Mouse (Mus musculus) urinary bladder, adult 18-20 months (tissue): ENCODE results near the gene Arfgap3.
"Not testable (repeated sequence)": the region's sequence is repeated elsewhere in the genome, so short reads cannot be mapped to it uniquely, and the experiment has no call there.

Source experiments
- DNase-seq, 2 experiments: peaks; one replicate each; pipeline ENCODE4 v3.0.0; 2022; ENCODE audit warnings: low spot score in 2 of 2, mixed read lengths in 2 of 2

The Arfgap3 gene

DNA sequence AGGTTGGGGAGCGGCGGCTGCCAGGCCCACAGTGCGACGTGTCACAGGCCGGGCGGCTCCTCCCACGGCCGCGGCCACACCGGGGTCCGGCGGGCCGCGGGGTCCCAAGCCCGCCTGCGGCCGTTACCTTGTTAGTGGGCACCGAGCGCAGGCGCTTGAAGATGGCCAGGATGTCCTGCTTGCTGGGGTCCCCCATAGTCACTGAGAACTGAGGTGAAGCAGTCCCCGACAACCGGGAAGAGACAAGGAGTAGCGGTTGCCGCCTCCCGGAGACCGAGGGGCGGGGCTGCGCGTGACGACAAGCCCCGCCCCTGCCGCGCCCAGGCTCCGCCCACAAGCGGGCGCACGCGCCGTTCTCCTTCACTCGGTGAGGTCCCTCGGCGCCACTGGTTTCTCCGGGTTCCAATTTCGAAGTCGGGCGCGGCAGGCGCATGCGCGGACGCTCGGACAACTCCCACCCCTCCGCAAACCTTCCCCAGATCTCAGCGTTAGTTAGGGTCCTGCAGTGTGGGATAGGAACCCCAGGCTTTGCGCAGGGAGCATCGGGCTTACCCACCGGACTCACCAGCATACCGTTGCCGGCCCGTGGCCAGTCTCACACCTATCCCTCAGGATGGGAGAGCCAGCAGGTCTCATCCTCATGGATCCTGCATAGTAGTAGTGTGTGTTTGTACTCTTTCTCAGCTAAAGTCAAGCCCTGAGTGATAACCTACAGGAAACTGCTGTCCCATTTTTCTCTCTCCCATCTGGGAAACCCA is at the start of gene Arfgap3:
Gene Arfgap3 (minus strand): TSS at position 294 of the 758 bp plus-strand sequence.
- peak; percentile 94 to 95 for DNase-seq

DNA sequence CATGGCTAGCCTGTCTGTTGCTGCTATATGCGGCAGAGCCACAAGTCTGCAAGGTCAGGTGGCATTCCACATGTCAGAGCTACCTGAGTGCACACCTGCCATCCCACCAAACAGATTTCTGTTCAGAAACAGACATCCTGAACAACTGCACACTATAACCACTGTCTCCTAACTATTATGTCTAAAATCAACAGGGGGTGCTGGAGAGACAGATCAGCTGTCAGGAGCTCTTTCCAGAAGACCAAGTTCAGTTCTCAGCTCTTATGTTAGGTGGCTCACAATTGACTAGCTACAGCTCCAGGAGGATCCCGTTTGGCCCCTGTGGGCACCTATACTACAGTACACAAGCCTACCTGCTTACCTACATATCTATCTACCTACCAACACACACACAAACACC is 42.7 kb upstream of the Arfgap3 start:
- DNase-seq, result no peak

DNA sequence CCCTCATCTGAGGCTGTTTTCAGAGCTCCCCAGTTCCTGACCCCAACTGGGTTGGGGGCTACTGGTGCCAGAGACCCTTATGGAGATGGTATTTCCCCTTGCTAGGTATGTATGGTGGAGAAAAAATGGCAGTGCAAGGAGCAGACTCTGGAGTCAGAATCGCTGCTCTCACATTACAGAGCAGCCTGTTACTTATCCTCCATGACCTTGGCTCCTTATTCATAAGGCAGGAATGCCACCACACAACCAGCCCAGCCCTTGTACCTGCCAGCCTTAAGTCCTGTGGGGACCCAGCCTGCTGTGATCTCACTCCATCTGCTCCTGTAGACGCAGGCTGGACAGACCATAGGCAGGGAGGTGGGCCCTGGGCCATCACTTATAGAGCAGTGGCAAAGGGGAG is 37.9 kb upstream of the Arfgap3 start:
- peak in 1 of 2 experiments; percentile 31 for DNase-seq

DNA sequence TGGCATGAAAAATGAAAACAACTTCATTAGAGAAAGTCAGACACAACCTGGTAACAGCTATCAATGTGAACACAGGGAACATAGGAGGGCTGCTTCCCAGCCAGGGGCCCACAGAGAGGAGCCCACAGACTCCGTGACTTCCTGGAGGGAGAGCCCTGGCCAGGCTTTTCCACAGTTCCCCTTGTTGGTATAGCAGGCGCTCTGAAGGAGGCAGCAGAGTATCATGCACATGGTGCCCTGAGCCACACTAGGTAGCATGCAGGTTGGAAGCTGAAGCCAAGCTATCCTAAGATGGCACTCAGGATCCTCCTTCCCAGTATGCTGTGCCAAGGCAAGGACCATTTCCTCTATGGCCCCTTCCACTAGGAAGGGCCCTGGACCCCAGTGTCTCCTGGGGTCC is 33.6 kb upstream of the Arfgap3 start:
- DNase-seq, result no peak

DNA sequence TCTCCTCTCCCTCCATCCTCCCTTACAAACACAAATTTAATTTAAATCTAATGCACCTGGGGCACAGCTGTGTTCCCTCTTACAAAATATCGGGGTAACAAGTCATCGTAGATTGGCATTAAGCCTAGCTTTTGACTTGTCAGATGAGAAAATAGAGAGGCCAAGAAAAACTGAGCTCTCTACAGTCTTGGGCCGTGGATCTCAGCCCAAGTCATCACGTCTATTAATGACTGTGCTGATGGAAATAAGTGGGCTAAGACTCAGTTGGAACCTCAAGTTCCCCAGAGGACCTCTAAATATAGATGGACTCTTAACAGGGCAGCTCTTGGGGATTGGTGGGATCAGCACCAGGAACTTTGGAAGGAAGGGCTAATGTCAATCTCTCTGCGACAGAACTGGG is 33.1 kb upstream of the Arfgap3 start:
- no peak for DNase-seq

DNA sequence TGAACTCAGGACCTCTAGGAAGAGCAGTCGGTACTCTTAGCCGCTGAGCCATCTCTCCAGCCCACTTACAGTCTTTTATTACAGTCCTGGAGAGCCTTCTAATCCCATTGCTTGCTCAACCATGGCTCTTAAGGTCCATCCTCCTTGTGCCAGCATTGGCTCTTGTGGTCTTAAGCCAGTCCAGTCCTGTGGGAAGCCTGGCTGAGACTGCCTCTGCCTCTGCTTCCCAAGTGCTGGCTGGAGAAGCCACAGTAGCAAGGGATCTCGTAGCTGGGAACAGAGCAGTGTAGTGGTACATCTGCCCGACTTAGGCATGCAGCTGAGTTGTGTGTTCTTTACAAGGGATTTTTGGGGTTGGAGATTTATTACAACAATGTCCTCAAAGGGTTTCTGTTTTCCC is 32.4 kb upstream of the Arfgap3 start:
- DNase-seq, result no peak

DNA sequence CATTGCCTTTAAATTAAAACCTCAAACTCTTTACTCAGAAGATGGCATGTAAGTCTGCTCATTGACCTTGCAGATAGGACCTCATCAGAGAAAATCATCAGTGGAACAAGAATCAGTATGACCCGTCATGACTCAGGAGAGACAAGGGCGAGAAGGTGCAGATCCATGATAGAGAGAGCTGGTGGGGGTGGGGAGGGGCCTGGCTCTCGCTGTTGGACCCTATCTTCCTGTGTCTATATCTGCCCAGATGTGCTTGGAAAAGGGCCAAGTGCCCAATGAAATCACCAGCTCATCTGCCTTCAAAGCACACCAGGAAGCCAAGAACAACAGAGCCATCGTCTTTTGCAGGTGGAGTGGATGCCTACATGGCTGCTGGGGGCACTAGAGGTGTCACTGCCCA is 27.1 kb upstream of the Arfgap3 start:
- DNase-seq, result no peak

DNA sequence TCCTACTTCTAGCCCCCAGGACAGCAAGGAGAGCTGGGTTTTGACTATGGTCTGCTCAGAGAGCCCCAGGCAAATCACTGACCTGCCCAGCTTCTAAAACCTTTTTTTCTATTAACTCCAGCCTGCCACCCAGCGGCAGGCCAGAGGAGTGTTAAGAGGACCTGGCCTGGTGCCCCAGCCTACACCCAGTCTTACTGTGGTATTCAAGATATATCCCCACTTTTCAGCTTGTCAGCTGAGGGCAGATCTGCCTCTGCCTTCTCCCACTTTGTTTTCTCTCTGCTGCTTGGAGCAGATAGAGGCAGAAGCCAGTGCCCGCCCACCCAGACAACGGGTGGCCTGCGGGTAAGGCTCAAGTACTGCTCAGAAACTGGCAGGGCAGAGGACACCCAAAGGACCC is 25.1 kb upstream of the Arfgap3 start:
- DNase-seq, result peak; percentile 62 to 68

DNA sequence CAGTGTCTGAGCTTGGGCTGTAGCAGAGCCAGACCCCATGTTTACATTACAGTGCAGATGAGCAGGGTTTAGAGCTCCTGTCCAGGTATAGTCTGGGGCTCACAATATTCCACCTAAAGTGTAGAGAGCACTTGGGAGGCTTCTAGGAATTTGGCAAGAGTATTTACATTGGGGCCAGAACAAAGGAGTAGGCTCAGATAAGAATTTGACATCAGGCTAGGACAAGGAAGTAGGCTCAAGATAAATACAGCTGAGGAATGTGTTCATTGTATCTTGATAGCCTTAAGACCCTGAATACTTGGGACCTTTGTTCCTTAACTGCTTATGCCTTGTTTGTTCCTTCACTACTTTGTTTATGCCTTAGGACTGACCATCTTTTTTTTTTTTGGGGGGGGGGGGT is 24.0 kb upstream of the Arfgap3 start:
- no peak for DNase-seq

DNA sequence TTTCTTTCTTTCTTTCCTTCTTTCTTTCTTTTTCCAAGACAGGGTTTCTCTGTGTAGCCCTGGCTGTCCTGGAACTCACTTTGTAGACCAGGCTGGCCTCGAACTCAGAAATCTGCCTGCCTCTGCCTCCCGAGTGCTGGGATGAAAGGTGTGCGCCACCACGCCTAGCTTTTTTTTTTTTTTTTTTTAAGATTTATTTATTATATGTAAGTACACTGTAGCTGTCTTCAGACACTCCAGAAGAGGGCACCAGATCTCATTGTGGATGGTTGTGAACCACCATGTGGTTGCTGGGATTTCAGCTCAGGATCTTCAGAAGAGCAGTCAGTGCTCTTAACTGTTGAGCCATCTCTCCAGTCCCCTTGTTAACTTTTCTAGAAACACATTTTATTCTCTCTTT is 18.7 kb upstream of the Arfgap3 start:
- not testable (repeated sequence) for DNase-seq

DNA sequence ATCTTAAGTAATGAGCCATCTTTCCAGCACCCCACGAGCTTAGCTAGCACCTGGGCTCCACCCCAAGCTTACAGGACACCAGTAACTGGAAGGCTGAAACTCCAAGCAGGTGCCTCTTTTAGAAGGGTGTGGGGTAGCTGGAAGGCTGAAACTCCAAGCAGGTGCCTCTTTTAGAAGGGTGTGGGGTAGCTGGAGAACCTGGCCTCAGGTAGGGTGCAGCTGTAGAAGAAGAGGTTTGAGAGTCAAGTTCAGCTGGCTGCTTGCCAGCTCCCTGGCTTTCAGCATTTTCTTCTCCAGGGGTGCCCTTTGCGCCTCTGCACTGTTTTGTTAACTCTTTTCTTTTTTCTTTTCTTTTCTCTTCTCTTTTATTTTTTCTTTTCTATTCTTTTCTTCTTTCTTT is 18.2 kb upstream of the Arfgap3 start:
- no peak for DNase-seq

DNA sequence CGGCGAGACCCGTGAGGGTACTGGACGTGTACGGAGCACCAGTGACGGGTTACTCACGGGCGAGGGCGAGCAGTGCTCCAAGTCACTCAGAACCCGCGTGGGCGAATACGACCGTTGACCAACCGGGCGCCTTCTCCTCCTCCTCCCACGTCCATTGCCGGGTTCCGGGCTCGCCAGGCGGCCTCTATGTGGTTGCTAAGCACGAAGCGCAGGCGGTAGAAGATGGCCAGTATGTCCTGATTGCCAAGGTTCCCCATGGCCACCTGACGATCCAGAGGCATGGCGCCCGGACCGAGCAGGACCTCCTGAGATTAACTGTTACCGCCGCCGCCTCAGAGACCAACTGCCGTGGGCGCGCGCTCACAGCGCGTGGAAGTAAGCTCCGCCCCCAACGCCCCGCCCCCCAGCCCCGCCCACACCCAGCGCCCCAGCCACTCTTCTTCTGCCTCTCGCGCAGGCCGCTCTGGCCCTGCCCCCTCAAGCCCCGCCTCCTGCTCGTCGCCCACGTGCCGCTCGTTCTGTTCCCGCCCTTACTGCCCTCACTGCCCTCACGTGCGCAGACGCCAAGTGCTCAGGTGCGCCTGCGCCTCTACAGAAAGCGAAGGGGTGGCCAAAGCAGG is 17.0 kb upstream of the Arfgap3 start:
- peak; percentile 75 to 83 for DNase-seq

DNA sequence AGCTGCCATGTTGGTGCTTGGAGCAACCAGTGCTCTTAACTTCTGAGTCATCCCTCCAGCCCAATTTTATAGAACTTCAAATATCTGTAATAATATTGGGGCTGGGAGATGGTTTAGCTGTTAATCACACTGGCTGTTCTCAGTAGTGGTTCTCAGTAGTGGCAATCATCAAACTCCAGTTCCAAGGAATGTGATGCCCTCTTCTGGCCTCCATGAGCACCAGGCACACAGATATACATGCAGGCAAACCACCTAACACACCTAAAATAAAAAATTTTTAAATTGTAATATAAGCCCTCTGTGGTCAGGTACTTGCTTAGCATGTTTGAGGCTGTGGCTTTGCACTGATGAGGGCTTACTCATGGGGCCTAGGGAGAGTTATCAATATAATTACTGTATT is 15.7 kb upstream of the Arfgap3 start:
- no peak for DNase-seq

DNA sequence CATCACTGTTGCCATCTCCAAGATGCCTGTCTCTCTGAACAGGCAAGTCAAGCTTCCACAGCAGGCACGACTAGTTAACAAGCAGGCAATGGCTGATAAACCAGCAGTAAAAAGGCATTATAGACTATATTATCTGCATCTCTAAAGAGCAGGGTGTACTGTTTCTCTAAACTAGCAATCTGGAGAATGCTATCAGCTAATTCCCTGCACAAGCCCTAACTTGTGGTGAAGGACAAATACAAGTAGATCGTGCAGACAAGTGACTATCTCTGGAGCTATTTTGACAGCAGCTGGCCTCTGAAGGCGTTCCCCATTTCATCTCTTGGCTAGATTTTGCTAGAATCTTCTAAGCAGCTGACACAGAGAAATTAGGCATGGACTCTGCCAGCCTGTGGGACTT is 14.1 kb upstream of the Arfgap3 start:
- DNase-seq, result no peak

DNA sequence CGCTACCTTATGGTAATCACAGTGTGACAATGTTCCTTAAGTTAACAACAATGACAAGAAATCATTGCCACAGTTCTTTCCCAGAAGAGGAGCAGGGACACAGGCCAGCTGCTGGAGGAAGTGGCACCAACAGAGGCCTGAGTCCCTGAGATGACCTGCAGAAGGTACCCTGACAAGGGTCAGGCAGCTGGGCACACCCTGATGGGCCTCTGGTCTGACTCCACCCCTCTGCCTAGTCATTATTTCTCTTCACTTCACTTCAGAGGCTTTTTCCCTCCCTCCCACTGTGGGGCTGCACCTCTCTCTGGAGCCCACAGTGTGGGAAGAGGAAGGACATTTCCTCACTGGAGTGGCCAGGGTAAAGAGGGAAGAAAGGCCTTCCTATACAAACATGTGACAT is 12.8 kb upstream of the Arfgap3 start:
- DNase-seq, result not testable (repeated sequence)

DNA sequence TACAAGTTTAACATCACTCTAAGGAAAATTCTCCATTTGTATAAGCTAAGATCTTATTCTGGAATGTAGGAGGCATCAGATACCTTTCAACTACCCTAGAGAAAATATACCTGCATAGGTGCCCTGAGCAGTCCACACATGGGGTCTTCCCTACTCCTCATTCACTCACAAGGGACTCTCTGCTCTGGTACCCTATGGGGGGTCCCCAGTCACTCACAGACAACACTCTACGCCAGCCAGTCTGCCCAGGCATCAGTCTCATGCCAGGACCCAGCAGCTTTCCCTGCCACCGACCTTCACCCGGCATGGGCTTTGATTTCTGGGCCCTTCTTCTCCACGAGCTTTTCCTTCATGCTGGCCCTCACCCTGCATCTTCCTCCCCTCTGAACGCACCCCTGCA is 10.9 kb upstream of the Arfgap3 start:
- DNase-seq, result not testable (repeated sequence)

DNA sequence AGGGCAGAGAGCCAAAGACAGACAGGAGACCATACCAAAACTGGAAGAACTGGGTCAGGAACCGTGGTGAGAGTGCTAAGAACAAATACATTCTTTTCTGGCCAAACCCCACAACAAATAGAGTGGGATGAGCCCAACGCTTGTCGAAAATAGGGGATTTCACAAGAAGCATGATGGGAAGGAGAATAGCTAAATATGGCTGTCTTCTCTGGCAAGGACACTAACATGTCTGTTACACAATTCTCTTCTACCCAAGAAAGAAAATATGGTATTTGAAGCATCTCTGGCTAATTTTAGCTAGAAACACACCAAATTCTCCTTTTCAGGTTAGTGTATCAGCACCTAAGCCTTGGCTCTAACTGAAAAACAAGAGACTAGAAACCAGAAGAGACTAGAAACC is 10.1 kb upstream of the Arfgap3 start:
- DNase-seq, result no peak

DNA sequence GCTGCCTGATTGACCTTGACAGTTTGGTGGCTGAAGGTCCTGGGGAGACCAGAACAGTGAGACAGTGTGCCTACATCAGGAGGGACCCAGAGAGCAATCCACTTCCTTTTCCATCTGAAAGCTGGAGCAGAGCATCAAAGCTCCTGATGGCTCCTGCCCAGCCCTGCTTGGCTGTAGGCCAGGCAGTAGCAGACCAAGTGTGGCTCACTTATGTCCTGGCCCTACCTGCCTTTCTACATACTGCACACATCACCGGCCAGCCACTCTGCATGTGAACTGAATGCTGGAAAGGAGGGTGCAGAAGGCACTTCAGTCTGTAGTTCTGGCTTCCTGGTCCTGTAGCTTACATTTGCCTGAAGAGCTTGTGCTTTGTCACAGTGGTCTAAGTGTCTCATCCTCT is 8.4 kb upstream of the Arfgap3 start:
- DNase-seq, result no peak

DNA sequence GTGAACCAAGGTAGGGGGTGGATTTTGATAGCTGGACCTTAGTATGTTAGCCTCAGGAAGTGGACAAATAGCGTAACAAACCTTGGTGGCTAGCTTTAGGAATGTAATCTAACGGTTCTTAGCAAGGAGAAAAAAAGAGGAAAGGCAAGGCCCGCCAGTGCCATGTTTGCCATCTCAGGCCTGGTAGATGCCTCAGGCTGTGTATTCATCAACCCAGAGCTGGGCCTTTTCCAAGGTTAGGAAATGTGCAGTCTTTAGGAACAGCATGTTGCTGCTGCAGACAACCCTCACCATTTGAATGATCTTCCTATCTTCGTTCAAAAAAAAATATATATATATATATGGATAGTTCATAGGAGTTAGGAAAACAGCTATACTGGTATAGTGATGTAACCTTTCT is 1.5 kb upstream of the Arfgap3 start:
- DNase-seq, result no peak

DNA sequence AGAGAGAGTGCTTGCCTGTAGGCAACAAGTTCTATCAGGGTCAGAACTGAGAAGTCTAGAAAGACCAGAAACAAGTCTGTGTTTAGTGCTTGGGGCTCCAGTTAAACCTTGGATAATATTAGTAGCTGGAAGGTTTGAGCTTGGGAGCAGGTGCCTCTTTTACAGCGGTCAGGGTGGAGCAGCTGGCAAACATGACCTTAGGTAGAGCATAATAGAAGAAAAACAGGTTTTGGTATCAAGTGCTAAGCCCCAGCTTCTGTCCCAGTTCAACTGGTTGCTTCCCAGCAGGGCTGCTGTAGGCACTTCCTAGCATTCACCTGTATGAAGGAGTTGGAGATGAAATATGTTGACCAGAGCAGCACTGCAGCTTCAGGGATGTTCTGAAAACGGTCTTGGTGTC is 812 bp upstream of the Arfgap3 start:
- peak in 1 of 2 experiments; percentile 58 for DNase-seq

DNA sequence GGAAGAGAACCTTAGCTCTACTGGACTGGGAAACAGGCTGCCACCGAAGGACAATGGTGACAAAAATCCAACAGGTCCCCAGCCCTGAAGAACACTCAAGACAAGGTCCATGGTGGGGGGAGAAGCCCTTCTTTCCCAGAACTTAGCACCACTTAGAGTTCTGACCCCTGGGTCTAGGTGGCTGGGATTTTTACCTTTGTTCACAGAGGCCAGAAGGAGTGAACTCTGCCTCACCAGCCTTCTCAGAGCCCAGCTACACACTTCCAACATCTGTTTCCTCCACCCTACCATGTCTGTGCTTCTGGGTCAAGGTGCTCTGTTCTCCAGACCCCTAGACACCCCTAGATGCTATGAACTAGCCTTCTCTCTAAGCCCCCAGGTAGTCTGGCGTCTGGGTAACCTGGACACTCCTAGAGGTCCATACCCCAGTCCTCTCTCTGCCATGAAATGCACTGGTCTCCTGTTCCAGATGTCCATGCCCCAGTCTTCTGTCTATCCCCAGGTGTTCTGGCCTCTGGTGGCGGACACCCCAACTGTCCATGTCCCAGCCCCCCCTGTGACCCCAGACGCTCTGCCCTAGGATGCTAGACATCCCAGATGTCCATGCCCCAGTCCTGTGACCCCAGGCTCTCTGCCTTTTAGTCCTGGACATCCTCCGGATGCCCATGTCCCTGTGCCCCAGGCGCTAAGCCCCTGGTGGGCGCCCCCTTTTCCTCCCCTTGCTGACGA is 658 bp downstream of the Arfgap3 start:
- peak in 1 of 2 experiments; percentile 34 for DNase-seq

DNA sequence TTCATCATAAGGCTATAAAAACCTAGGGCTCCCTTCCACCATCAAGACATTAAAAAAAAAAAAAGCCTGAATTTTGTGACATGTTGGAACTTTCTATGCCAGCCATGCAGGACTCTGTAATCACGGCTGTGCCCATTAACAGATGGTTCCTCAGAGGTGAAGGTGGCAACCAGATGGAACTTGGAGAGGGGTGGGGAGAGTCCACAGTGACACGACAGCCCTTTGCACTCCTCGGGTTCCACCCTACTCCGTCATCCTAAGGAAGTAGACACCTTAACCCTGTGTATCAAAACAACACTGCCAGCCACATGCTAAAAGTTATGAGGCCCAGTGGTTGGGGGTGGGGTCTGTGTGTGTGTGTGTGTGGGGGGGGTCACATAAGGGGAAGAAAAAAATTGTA is 1.3 kb downstream of the Arfgap3 start:
- DNase-seq, result no peak
